Mouse (Mus musculus): Measurements from ENCODE around the gene Rgs14.

The Rgs14 gene

DNA sequence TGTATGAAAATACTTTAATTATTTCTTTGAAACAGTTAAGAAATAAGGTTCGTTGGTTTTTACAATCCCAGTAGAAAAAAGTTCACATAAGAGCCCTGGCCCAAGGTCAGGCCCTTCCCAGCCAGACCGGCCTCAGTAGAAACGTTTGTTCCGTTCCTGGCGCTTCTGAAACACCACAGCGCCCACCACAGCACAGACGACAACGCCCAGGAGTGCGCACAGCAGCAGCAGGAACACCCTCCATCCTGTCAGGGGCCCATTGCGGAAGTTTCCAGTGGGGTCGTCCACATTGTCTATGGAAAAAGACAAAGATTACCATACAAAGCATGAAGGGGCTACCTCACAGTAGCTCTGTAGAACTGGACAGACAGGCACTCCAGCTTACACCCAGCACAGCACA, 22.8 kb upstream of the Rgs14 start:
- no peak for DNase-seq

DNA sequence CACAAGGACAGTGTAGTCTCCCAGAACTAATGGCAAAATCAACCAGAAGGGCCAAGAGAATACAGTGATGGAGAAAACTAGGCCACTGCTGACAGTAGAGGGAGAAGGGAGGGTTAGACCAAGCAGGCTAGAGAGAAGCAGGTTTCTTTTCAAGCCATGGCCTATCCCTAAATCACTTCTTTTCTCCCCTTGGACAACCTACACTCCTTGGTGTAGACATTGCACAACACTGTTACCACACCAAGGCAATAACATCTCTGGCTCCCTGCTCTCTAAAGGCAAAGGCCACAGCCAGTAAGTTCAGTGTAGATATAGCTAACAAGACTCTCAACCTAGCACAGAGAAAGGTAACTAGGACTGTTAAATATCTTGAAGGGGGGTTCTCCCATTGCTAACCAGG, 8.4 kb upstream of the Rgs14 start:
- no peak for DNase-seq

DNA sequence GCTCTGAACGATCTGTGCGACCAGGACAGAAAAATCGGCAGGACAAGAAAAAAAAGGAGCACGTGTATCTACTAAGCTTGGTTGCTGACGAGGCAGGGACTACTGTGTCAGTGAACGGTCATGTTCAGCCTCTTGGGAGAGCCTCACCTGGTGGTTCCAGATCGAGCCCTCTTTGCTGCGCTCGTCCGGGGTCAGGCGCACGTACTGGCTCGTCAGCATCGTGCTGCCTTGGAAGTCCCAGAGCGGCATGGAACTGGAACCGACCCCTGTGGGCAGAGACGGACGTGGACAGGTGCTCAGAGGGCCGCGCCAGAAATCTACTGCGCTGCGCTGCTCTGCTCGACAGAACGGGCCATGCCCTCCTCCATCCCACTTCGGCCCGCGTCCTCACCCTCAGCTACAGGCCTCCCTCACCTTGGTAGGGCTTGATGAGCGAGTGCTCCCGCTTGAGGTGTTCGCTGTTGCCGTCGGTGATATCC, 7.5 kb upstream of the Rgs14 start:
- no peak for DNase-seq

DNA sequence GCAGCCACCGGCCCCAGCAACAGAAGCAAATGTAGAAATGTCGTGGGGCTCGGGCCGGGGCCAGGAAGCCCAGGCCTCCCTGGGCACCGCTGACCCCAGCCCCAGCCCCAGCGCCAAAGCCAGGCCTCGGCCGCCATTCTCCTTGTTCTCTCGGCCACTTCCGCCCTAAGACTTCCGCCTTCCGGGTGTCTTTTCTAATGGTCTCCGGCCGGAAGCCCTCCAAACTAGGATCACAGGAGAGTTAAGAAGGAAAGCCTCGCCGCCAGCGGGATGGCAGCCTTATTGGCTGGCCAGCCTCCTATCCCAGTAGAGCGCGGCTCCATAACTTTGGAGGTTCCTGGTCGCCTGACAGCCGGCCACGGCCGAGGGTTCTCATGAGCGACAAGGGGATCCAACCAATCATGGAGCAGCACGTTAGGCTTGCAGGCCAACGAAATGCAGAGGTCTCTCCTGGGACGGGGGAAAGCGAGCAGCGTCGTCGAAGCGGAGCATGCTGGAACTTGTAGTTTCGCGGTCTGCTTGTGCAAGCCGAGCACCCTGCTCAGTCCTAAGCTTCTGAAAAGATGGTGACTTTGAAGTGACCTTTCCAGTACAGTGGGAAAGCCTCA, 7.0 kb upstream of the Rgs14 start, which contains the start of gene Lman2:
Gene Lman2, minus strand, starts transcription at position 331 of the 608 bp plus-strand sequence.
- DNase-seq, result peak; percentile 98

DNA sequence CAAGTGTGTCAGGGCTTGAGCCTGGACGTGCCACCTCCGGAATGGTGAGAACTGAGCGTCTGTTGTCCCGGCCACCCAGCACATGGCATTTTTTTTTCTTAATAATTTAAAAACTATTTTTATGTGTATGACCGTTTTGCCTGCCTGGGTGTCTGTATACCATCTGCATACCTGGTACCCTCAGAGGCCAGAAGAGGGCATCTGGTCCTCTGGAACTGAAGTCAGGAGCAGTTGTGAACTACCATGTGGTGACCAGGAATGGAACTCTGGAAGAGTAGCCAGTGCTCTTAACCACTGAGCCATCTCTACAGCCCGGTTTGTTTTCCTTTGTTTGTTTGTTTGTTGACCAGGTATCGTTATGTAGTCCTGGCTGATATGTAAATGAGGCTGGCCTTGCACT, 1.1 kb upstream of the Rgs14 start:
- no peak for DNase-seq

DNA sequence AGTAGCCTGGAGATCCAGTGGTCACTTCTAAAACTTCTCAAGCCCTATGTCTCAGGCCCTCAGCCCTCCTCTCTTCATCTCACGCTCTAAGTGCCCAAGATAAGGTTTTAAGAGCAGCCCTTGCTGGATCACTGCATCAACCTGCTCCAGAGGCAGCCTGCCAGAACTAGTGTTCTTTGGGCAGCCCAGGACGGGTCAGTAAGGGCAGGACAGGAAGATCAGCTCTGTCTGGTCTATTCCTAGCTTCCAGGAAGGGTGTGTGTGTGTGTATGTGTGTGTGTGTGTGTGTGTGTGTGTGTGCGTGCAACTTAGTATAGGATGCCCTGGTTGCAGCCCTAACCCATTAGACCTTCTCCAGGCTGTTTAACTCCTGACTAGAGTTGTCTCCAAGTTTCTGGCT, 702 bp downstream of the Rgs14 start:
- peak; percentile 41 for DNase-seq

DNA sequence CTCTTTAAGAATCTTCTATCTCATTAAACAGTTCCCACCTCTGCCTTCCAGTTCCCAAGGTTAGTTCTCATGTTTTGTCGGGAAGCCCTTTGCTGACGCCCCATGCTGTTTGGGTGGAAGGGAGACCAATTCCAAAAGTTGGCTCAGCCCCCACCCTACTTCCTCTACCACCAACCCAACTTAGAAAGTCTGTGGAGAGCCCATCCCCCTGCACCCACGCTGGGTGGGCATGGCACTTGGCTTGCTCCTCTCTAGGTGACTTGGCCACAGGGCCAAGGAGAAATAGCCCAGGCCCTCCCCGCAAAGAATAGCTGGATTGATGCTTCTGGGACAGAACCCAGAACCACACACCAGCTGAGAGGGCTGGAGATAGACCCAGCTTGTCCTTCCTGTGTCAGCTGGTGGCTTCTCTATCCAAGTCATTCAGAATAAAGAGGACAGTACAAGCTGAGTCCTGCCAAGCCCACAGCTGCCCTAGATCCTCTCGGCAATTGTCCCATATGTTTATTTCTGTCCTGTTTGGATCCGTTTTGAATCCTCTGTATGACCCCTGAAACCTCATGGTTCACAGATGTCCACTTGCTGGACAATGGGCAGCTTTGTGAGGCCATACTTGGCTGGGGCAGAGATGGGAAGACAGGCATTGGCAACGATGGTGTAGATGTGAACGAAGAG, 1.6 kb downstream of the Rgs14 start:
- DNase-seq, result no peak

DNA sequence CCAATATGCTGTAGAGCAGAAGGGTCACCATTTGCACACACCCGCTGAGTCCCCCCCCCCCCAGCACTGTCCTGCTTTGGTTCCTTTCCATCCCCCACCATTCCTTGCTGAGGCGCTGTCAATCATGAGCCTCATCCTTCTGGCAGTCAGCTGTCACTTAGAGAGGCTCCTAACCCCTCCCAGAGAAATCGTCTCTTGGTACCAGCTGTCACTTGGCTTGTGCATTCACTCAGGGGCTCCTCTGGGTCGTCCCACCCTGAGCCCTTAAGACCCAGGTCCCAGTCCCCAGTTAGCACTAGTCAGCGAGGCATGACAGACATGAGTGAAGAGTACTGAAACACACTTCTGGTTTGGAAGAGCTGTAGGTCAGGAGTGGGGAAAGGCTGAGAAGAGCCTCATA, 2.2 kb downstream of the Rgs14 start:
- no peak for DNase-seq

DNA sequence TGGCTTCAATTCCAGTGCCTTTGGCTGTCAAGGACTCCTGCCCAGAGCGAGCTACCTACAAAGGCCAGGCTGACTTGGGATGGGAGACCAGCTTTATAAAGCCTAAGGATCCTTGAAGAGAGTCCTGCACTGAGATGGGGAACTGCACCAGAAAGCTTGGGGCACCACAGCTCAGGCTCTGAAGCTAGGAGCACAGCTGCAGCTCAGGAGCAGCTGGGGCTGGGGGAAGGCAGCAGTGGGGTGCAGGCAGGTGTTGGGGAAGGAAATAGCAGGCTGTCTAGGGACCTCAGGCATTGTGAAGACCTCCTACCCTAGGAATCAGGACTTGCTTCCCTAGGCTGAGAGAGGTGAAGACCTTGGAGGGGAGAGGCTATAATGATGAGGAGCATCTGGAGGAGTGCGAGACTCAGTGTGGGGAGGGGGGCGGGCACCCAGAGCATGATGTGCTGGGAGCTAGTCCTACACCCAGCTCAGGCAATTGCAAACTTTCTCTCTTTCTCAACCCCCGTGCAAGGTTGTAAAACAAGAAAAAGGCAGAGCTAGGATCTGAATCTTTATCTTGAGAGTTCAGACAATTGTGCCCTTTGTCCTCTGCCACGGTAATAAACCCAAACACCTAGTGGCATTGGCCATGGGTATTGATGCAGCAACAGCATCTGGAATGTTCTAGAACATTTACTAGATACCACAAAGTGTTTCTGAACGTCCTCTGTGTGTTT, 4.8 kb downstream of the Rgs14 start:
- no peak for DNase-seq

DNA sequence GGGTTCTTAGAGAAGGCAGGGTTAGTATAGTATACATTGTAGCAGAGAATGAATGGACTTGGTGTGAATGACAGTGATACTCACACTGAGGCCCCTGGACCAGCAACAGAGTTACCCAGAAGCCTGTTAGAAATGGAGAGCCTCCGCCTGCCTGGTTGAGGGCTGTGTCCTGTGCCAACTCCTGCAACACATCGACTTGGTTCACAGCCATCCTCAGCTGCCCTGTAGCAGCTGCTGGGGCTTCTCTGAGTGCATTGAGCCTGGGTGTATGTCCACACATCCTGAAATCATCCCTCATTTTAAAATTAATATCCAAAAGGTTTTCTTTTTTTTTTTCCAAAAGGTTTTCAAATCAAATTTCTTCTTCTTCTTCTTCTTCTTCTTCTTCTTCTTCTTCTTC, 6.3 kb downstream of the Rgs14 start:
- DNase-seq, result no peak

DNA sequence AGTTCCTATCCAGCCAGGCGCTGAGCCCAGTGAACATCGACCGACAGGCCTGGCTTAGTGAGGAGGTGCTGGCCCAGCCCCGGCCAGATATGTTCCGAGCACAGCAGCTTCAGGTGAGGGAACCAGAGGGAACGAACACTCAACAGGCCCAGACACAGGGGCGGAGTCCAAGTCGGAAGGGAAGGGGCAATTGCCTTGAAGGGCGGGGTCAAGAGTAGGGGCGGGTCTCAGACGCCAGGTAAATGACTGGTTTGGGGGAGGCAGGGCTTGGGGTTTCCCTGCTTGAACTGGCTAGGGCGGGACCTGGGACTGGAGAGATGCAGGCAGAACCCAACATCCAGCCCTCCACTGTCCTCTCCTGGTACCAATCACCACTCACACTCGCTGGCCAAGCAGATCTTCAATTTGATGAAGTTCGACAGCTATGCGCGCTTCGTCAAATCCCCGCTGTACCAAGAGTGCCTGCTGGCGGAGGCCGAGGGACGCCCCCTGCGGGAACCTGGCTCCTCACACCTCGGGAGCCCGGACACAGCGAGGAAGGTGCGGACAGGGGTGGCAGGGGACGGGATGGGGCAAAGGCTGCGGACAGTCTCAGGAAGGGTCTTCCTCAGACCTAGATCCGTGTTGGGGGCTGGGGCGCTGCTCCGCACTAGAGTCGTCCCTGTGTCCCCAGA, 9.5 kb downstream of the Rgs14 start:
- peak; percentile 7 for DNase-seq

DNA sequence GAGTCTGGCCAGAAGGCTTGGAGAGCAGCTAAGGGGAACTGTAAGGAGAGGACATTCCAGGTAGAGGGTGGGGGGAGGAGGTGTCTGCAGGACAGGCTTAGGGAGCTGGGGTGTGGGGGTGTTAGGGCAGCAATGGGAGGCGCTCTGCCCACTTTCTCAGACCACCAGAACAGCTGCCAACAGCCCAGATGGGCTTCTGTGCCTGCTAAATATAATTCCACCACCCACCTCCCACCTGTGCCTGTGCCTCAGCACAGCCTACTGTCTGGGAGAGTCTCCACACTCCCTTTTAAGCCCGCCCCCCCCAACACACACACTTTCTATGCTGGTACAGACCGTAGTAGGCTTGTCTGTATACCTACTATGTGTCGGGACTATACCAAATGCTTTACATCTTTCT, 12.3 kb downstream of the Rgs14 start:
- no peak for DNase-seq

DNA sequence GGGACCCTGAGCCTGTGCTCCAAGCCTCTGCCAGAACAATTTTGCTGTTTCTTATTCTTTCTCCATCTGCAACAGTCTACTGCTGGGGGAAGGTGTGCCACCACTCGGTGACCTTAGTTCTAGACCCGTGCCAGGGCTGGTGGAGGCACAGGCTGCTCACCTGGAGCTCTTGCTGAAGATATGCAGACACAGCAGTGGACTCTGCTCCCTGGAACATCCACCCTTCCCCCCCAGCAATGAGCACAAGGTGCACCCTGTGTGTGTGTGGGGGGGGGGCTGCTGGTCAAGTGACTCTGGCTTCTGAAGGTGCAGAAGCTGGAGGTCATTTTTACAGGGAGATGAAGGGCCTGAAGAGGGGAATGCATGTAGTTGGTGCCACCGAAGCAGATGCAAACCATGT, 21.1 kb downstream of the Rgs14 start:
- DNase-seq, result no peak

DNA sequence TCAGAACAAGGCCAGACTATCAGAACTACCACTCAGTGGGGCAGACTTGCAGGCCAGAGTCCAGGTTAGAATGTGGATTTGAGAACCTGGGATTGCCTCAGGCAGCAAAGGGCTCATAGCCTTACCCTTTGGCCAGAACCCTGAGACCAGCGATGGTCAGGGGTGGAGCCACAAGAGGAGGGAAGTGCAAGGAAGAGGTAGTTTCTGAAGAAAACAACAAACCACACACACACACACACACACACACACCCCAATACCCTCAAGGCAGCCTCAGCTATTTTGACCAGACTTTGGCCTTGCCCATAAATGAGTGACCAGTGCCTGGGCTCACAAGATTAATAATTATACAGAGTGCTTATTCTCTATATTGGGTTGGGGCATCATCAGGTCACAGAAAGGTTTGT, 22.1 kb downstream of the Rgs14 start:
- no peak for DNase-seq

DNA sequence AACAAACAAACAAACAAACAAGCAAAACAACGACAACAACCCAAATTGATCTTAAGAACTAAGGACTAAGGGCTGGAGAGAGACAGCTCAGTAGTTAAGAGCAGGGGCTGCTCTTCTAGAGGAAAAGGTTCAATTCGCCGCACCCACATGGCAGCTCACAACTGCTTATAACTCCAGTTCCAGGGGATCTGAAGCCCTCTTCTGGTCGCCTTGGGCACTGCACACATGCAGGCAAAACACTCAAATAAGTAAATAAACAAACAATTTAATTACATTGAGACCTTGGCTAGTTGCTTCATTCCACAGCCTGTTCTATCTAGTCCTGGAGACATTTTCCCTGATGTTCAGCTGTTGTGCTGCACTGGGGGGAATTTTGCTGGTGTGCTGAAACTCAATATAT, 23.4 kb downstream of the Rgs14 start:
- no peak for DNase-seq

DNA sequence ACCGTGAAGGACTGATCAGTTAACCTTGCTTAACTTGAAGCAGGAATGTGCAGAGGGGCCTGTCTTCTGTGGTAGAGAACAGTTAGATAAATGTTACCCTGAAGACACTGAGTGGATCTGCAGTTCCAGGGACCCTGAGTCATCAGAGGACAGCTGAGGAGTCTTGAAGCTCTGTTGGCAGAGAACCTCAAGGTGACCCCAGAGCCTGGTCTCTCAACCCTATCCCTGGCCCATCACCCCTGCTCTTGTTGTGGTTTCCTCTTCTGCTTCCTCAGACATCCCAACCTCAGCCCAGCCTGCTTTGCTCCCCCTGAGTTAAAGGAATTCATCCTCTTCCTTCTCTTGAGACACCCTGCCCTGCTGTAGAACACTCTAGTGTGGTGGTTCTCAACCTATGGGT, 28.6 kb downstream of the Rgs14 start, which contains the start of gene Slc34a1:
Gene Slc34a1, plus strand, starts transcription at position 100 of the 400 bp plus-strand sequence.
- no peak for DNase-seq

DNA sequence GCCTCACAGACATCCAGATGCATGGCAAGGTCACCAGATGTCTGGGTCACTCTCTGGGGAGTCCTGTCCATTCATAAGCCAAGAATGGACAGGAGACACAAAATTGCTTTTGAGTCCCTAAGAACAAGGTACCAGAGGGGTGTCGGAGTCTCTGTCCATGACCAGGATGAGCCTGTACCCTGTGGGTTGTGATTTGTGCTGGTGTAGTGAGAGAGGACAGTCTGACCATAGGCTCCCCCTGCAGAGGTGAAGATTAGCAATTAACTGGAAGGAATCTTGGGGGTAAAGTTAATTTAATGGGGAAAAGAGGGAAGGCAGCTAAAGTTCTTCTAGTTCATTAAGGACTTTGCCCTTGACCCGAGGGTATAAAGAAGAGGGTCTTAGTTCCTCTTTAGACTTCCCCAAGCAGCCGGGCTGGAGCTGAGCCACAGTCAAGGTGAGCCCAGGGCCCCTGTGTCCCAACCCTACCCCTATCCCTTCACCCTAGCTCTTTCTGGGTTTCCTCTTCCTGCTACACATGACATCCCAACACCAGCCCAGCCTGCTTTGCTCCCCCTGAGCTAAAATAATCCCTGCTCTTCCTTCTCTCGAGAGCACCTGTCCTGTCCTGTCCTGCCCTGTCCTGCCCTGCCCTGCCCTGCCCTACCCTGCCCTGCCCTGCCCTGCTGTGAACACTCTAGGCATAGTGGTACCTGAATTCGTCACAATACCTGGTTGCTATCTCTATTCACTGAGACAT, 29.9 kb downstream of the Rgs14 start:
- DNase-seq, result no peak

DNA sequence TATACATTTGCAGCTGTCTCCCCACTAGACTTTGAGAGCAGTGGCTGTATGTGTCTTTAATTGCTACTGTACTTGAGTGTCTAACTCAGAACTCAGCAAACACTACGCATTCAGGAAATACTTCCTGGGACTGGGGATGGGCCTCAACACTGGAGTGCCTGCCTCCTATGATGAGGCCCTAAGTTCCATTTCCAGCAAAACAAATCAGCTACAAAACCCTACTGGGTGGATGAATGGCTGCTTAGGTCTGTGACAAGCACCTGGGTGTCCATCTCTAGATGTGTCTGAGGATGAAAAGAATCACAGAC, 30.5 kb downstream of the Rgs14 start:
- no peak for DNase-seq

DNA sequence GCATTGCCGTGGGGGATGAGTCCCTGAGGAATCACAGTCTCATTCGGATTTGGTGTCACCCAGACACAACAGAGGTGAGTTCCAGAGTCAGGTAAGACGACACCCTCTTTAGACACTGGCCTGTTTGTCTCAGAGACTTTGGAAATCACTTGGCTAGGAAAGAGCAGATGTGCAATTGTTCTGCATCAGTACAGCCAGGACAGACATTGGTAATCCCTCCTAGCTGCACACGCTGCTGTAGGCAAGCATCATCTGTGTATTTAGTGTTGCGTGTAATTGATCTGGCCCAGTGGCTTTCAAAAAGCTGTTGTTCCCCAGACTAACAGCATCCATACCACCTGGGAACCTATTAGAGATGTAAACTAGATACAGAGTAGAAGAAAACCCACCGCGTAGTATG, 33.7 kb downstream of the Rgs14 start:
- DNase-seq, result no peak

DNA sequence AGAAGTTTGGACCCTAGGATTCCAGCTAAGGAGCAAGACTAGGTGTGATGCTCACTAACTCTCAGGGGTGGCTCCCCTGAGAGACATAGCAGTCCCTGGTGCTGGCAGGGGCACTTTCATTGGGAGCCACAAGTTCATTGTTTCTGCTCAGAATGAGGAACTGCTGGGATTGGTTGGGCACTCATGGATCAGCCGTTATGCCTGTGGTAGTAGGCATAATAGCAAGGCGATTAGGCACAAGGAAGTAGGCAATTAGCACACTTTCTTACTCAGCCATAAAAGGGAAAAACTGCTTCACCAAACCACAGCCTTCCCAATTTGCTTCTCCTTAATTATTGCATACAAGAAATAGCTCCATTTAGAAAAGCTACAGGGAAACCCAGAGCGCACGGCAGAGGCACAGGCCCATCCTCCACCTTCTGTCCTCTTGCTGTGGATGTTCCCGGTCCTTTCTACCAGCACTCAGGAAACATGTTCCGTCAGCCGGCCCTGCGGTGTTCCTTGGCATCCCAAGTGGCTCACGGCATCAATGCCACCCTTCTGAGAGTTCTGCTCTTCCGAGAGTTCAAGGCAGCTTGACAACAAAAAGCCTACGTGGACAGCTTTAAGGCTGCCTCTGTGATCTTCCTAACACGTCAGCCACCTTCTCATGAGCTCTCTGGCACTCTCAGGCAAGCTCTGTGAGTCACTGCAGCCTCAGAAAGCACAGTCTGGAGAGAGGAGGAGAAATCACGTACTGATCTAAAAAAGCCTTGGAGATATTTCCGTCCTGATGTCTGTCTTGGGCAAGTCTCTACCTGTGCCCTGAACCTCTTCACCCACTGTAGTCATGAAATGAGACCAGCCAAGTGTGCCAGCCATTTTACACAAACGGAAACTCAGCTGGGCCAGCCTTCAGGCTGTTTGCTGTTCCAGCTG, 34.7 kb downstream of the Rgs14 start:
- DNase-seq, result no peak

DNA sequence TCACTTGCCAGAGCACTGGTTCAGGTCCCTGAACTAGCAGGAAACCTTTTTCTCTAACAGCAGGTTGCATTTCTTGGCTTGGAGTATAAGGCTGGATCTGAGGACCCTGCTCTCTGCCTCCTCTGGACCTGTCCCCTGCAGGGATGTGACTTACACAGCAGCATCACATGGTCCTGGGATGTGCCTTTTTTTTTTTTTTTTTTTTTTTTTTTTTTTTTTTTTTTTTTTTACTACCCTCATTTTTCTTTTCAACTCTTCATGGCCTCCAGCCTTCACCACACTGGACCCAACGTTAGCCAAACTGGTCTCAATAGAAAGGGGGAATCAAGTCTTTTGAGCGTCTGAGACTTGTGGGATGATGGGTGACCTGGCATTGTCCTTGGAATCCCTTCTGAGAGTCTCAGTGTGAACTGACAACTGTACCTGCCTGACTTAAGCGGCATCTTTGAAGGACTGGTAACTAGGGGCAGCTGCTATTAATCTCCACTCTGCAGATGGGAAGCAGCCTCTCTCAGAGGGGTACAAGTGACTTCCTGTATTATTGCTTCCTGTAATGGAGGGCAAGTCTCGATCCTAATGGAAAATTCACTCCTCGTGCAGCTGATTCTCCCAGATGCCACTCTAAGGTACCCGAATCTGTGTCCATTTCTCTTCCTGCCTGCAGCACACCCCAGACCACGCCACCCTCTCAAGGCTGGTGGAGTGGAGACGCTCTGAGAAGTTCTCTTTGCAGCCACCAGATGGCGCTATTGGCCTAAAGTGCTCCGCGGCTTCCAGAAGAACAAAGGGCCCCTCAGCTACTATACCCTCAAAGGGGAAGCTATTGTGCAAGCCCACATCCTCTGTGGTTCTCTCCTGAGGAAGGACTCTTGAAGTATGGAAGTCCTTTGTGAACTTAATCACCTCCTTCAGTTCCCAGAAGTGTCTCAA, 35.6 kb downstream of the Rgs14 start:
- DNase-seq, result peak; percentile 85

Data from lung, postnatal 10 days (tissue).